Mouse (Mus musculus): ENCODE measurements around the gene Wdr73. TPM values are rescaled to one million over a fixed set of nuclear protein-coding genes. Genes with fewer than 3 reads are reported as not detected.

Gene Wdr73
- polyA plus RNA-seq, 1 experiment from 2014 or later: 16.3 TPM

DNA sequence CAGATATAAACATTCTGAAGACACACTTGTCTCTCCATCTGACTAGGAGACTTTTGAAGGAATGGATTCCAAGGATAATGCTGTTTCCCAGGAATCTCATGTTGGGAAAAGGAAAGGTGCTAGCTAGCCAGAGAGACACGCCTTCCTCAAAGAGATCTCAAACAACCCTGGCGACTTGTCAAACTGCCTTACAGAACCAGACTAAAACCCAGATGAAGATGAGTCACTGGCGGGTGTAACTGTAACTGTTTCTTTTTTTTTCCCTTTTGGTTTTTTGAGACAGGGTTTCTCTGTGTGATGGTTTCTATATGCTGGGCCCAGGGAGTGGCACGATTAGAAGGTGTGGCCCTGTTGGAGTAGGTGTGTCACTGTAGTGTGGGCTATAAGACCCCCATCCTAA, 60.1 kb downstream of the Wdr73 start:
- Histone ChIP-seq H3K4me2 (no peak overlapping the region), H3K4me1 (replicated peaks) (peaks cover 9% of the 10 kb centered on the region), H3K9ac (no peak overlapping the region), H3K9me3 (replicated peaks) (no peaks in the 10 kb centered on the region), H3K27me3 (no peaks in the 10 kb centered on the region), H3K27ac (no peak overlapping the region), H3K4me3 (no peak overlapping the region), H3K36me3 (no peaks in the 10 kb centered on the region)
- WGBS: 76% methylated on average over 4 of the region's 4 CpGs
- ATAC-seq (replicated peaks; ENCODE audit: insufficient number of reproducible peaks, insufficient read depth, low FRiP score, low read depth): no peak

Other genes starting within 250 kb of the Wdr73 start
- 16.9 and 21.7 TPM in 2 replicates for gene Crtc3, start 212.4 kb downstream of the Wdr73 start, polyA plus RNA-seq (2015; fragmentation: Nextera tagmentation; extraction: Ambion mirVana)
- gene Iqgap1, start 75.3 kb downstream of the Wdr73 start, polyA plus RNA-seq (2015; fragmentation: Nextera tagmentation; extraction: Ambion mirVana): 35.6 and 49.4 TPM in 2 replicates
- gene Zscan2, start 40.3 kb downstream of the Wdr73 start, polyA plus RNA-seq (2015; fragmentation: Nextera tagmentation; extraction: Ambion mirVana): 1.8 and 2.0 TPM in 2 replicates
- 4.6 and 4.8 TPM in 2 replicates for gene Nmb, start 3.8 kb upstream of the Wdr73 start, polyA plus RNA-seq (2015; fragmentation: Nextera tagmentation; extraction: Ambion mirVana)
- gene Sec11a, start 46.5 kb upstream of the Wdr73 start, polyA plus RNA-seq (2015; fragmentation: Nextera tagmentation; extraction: Ambion mirVana): 129 and 148 TPM in 2 replicates
- 8.5 and 9.4 TPM in 2 replicates for gene Zfp592, start 92.4 kb upstream of the Wdr73 start, polyA plus RNA-seq (2015; fragmentation: Nextera tagmentation; extraction: Ambion mirVana)
- gene Alpk3, start 156.3 kb upstream of the Wdr73 start, polyA plus RNA-seq (2015; fragmentation: Nextera tagmentation; extraction: Ambion mirVana): 17.9 and 18.2 TPM in 2 replicates
- 0.09 and 0.14 TPM in 2 replicates for gene Slc28a1, start 213.5 kb upstream of the Wdr73 start, polyA plus RNA-seq (2015; fragmentation: Nextera tagmentation; extraction: Ambion mirVana)

All from heart, embryonic 15.5 days (tissue).